Mouse (Mus musculus): ENCODE measurements around the gene Tsc22d3. TPM values are rescaled to one million over a fixed set of nuclear protein-coding genes. Genes with fewer than 3 reads are reported as not detected.

Tsc22d3 gene
- 131 and 151 TPM in 2 replicates for polyA plus RNA-seq (2015; fragmentation: Nextera tagmentation; extraction: Ambion mirVana)

- Histone ChIP-seq H3K4me3 (peak within 1 kb of the TSS; percentile 51), H3K9me3 (no peaks in the 10 kb centered on the region), H3K27me3 (peaks cover 64% of the 10 kb centered on the region), H3K9ac (peak within 1 kb of the TSS; percentile 18; the same call in 1 of the 2 replicates), H3K27ac (no peak within 1 kb of the TSS), H3K4me1 (peaks cover 6% of the 10 kb centered on the region), H3K4me2 (peak within 1 kb of the TSS; percentile 77), H3K36me3 (no peaks in the 10 kb centered on the region)
- 23% methylated on average over 28 of the region's 28 CpGs for WGBS
- ATAC-seq (ENCODE audit: insufficient number of reproducible peaks, low FRiP score, low TSS enrichment, low read depth) = no peak
Measured at GRCm38 (mm10) chrX:140600410-140601109, at the start of gene Tsc22d3. Gene Tsc22d3 (minus strand): TSS chrX:140600659.

GRCm38 (mm10) chrX:140639592-140639991 lies 39.1 kb upstream of the Tsc22d3 start:
- H3K4me2 ChIP-seq = no peak overlapping the region
- no peaks in the 10 kb centered on the region for H3K9me3 ChIP-seq
- no peak overlapping the region for H3K4me3 ChIP-seq
- H3K9ac ChIP-seq = no peak overlapping the region
- no peak overlapping the region for H3K27ac ChIP-seq
- H3K36me3 ChIP-seq = no peaks in the 10 kb centered on the region
- WGBS = 66% methylated on average over 2 of the region's 2 CpGs
- peaks cover 7% of the 10 kb centered on the region; the same call in 1 of the 2 replicates for H3K27me3 ChIP-seq
- H3K4me1 ChIP-seq = no peaks in the 10 kb centered on the region
- no peak for ATAC-seq (ENCODE audit: insufficient number of reproducible peaks, low FRiP score, low TSS enrichment, low read depth)

GRCm38 (mm10) chrX:140638028-140638427 lies 37.6 kb upstream of the Tsc22d3 start:
- Histone ChIP-seq H3K4me2 (no peak overlapping the region), H3K9ac (no peak overlapping the region), H3K27me3 (peaks cover 5% of the 10 kb centered on the region; the same call in 1 of the 2 replicates), H3K4me1 (no peaks in the 10 kb centered on the region), H3K36me3 (no peaks in the 10 kb centered on the region), H3K27ac (no peak overlapping the region), H3K9me3 (no peaks in the 10 kb centered on the region), H3K4me3 (no peak overlapping the region)
- WGBS = 73% methylated on average over 5 of the region's 5 CpGs
- ATAC-seq (ENCODE audit: insufficient number of reproducible peaks, low FRiP score, low TSS enrichment, low read depth) = no peak

DNA sequence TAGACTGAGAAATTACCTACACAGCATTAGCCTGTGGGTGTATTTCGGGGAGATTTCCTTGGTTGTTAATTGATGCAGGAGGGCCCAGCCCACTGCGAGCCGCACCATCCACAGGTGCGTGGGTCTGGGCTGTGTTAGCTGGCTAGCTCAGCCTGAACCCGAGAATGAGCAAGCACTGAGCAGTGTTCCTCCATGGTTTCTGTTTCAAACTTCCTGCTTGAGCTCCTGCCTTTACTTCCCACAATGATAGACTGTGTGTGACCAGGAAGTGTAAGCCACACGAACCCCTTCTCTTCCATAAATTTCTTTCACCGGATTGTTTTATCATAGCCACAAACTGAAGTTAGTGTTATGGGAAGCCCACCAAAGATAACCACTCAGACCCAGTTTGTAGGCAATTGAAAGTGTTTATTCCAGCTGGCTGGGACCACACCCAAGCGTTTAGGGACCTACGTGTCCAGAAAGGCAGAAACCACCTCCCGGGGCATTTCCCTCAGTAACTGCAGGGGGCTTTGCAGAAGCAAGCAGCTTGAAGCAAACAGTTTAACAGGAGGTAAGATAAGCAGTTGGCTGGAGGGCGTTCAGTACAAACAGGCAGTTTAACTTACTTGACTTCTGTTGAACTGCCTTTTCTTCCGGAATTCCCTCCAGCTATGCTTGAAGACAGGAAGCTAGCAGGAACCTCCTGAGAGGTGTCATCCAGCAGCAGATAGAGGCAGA lies 24.6 kb upstream of the Tsc22d3 start:
- no peaks in the 10 kb centered on the region for H3K36me3 ChIP-seq
- WGBS = 56% methylated on average over 12 of the region's 12 CpGs
- no peaks in the 10 kb centered on the region for H3K4me1 ChIP-seq
- H3K9ac ChIP-seq = no peak overlapping the region
- H3K4me3 ChIP-seq = no peak overlapping the region
- no peaks in the 10 kb centered on the region for H3K9me3 ChIP-seq
- no peak overlapping the region for H3K4me2 ChIP-seq
- H3K27me3 ChIP-seq = peaks cover 7% of the 10 kb centered on the region; the same call in 1 of the 2 replicates
- H3K27ac ChIP-seq = no peak overlapping the region
- ATAC-seq (ENCODE audit: insufficient number of reproducible peaks, low FRiP score, low TSS enrichment, low read depth) = no peak

GRCm38 (mm10) chrX:140609938-140610337 lies 9.5 kb upstream of the Tsc22d3 start:
- Histone ChIP-seq H3K9me3 (no peaks in the 10 kb centered on the region), H3K4me2 (no peak overlapping the region), H3K4me3 (no peak overlapping the region), H3K36me3 (no peaks in the 10 kb centered on the region), H3K27me3 (peaks cover 24% of the 10 kb centered on the region), H3K27ac (no peak overlapping the region), H3K4me1 (no peaks in the 10 kb centered on the region), H3K9ac (no peak overlapping the region)
- ATAC-seq (ENCODE audit: insufficient number of reproducible peaks, low FRiP score, low TSS enrichment, low read depth) = no peak
- WGBS = 83% methylated on average over 4 of the region's 4 CpGs

DNA sequence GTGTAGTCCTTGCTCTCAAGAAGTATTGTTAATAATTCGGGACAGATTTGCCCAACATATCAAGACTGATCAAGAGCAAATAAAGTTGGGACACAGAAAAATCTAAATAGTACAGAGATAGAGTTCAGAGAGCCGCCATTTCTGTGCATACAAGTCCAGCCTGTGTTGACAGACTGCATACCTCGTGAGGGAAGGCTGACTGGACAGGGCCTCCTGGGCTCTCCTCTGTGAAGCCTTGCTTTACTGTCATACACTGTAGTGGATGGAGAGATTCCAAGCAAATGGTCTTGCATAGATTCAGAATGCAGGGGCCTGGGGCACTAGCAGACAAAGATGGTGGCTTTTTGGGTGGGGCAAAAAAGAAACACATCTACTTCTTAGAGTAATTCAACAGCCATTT lies 1.4 kb upstream of the Tsc22d3 start:
- no peak for ATAC-seq (ENCODE audit: insufficient number of reproducible peaks, low FRiP score, low TSS enrichment, low read depth)
- no peak overlapping the region for H3K4me3 ChIP-seq
- H3K4me1 ChIP-seq = peaks cover 6% of the 10 kb centered on the region
- no peak overlapping the region for H3K27ac ChIP-seq
- no peaks in the 10 kb centered on the region for H3K9me3 ChIP-seq
- H3K4me2 ChIP-seq = no peak overlapping the region
- H3K36me3 ChIP-seq = no peaks in the 10 kb centered on the region
- peaks cover 56% of the 10 kb centered on the region for H3K27me3 ChIP-seq
- H3K9ac ChIP-seq = no peak overlapping the region
- 62% methylated on average over 3 of the region's 3 CpGs for WGBS

DNA sequence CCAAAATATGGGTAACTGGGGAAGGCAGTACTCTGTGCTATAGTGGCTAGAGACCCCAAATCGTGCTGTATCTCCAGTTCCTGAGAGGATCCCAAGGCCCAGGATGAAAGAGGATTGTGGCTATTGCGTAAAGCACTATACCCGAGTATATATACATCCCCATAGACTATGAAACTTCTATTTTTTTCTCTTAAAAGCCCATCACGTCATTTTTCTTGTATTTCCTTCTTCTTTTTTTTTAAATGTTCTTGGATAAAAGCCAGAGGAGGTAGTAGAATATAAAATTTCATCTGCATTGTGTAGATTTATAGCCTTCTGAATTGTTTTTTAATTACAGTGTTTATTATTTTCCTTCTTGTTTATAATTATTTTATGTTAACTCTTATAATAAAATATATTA lies 852 bp upstream of the Tsc22d3 start:
- no peaks in the 10 kb centered on the region for H3K36me3 ChIP-seq
- no peak overlapping the region for H3K4me2 ChIP-seq
- H3K4me3 ChIP-seq = no peak overlapping the region
- H3K27me3 ChIP-seq = peaks cover 62% of the 10 kb centered on the region
- H3K9ac ChIP-seq = no peak overlapping the region
- no peak for ATAC-seq (ENCODE audit: insufficient number of reproducible peaks, low FRiP score, low TSS enrichment, low read depth)
- peaks cover 6% of the 10 kb centered on the region for H3K4me1 ChIP-seq
- 39% methylated on average over 4 of the region's 4 CpGs for WGBS
- H3K27ac ChIP-seq = no peak overlapping the region
- H3K9me3 ChIP-seq = no peaks in the 10 kb centered on the region

DNA sequence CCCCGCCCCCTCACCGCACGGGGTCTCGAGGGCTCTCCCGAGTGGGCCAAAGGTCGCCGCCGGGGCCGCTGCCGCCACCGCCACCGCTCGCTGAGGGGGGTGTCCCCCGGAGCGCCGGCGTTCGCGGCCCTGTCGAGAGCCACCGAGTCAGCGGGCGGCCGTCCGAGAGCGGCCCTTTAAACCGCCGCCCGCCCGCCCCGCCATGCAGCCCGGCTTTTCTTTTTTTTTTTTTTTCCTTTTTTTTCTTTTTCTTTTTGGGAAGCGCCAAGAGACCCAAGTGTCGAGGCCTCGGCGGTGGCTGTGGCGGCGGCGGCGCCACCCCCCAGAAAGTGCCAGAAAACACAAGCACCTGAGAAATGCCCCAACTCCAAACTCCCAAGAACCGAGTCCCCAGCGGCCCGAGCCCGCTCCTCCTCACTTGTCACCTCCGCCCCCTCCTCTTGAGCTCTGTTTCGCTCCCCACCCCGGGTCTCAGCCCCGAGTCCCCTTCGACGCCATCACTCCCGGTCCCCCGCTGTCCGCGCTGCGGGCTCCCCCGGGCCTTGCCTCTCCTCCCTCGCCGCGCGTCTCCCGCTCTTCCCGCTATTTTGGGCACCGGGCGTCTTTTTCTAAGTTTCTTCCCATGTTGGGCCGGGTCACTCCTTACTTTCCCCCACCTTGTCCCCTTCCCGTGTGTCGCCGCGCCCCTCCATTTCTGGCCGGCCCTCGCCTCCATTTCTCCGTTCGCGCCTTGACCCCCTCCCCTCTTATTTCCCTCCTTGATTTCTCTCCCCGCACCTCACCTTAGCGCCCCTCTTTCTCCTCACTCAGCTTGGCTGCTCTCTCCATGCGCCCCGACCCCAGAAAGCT lies 674 bp downstream of the Tsc22d3 start:
- 22% methylated on average over 75 of the region's 78 CpGs for WGBS
- ATAC-seq (ENCODE audit: insufficient number of reproducible peaks, low FRiP score, low TSS enrichment, low read depth) = no peak

GRCm38 (mm10) chrX:140598850-140599560 lies 1.5 kb downstream of the Tsc22d3 start:
- 15% methylated on average over 42 of the region's 109 CpGs for WGBS

More for the DNA sequence above, 674 bp downstream of the Tsc22d3 start:
- peaks cover 65% of the 10 kb centered on the region for H3K27me3 ChIP-seq
- no peaks in the 10 kb centered on the region for H3K9me3 ChIP-seq
- peak overlapping the region; percentile 51 for H3K4me3 ChIP-seq
- H3K4me1 ChIP-seq = peaks cover 6% of the 10 kb centered on the region
- H3K9ac ChIP-seq = peak overlapping the region; percentile 18; the same call in 1 of the 2 replicates
- peak overlapping the region; percentile 77 for H3K4me2 ChIP-seq
- H3K27ac ChIP-seq = no peak overlapping the region
- H3K36me3 ChIP-seq = no peaks in the 10 kb centered on the region

GRCm38 (mm10) chrX:140598194-140598849 lies 2.1 kb downstream of the Tsc22d3 start:
- Histone ChIP-seq H3K9ac (no peak overlapping the region), H3K4me3 (peak overlapping the region; percentile 51), H3K4me2 (peak overlapping the region; percentile 77), H3K27ac (no peak overlapping the region), H3K4me1 (peaks cover 6% of the 10 kb centered on the region), H3K9me3 (no peaks in the 10 kb centered on the region), H3K27me3 (peaks cover 65% of the 10 kb centered on the region), H3K36me3 (no peaks in the 10 kb centered on the region)
- no peak for ATAC-seq (ENCODE audit: insufficient number of reproducible peaks, low FRiP score, low TSS enrichment, low read depth)
- WGBS = 30% methylated on average over 40 of the region's 48 CpGs

More at GRCm38 (mm10) chrX:140598850-140599560, 1.5 kb downstream of the Tsc22d3 start:
- Histone ChIP-seq H3K4me1 (peaks cover 6% of the 10 kb centered on the region), H3K4me3 (peak overlapping the region; percentile 51), H3K4me2 (peak overlapping the region; percentile 77), H3K36me3 (no peaks in the 10 kb centered on the region), H3K27me3 (peaks cover 65% of the 10 kb centered on the region), H3K9ac (peak overlapping the region; percentile 18; the same call in 1 of the 2 replicates), H3K27ac (no peak overlapping the region), H3K9me3 (no peaks in the 10 kb centered on the region)
- ATAC-seq (ENCODE audit: insufficient number of reproducible peaks, low FRiP score, low TSS enrichment, low read depth) = no peak

- no peak overlapping the region for H3K9ac ChIP-seq
- H3K27me3 ChIP-seq = peaks cover 31% of the 10 kb centered on the region
- 68% methylated on average over 3 of the region's 3 CpGs for WGBS
- no peak for ATAC-seq (ENCODE audit: insufficient number of reproducible peaks, low FRiP score, low TSS enrichment, low read depth)
- H3K27ac ChIP-seq = no peak overlapping the region
- H3K9me3 ChIP-seq = no peaks in the 10 kb centered on the region
- H3K36me3 ChIP-seq = no peaks in the 10 kb centered on the region
- H3K4me3 ChIP-seq = no peak overlapping the region
- no peaks in the 10 kb centered on the region for H3K4me1 ChIP-seq
- H3K4me2 ChIP-seq = no peak overlapping the region
Measured at GRCm38 (mm10) chrX:140591176-140591575, 9.3 kb downstream of the Tsc22d3 start.

Data from limb, embryonic 15.5 days (tissue).